Mouse (Mus musculus): ENCODE data around the gene BC049715. TPM values are rescaled to one million over a fixed set of nuclear protein-coding genes. Genes with fewer than 3 reads are reported as not detected.
"Not testable (repeated sequence)": the region's sequence is repeated elsewhere in the genome, so short reads cannot be mapped to it uniquely, and the experiment has no call there.

BC049715 gene
- polyA plus RNA-seq, 1 experiment from 2014 or later = 1.7 TPM

DNA sequence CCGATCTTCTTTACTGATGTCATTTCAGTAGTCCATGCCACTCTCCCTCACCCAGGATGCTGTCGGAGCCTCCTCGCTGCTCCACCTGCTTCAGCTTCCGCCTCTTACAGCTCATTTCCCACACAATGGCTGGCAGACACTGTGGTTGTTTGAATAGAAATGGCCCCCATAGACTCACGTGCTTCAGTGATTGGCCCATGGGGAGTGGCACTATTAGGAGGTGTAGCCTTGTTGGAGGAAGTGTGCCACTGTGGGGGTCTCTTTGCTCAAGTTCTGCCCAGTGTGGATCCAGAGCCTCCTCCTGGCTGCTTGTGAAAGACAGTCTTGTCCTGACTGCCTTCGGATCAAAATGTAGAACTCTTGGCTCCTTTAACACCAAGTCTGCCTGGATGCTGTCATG, 31.6 kb upstream of the BC049715 start:
- Histone ChIP-seq H3K27me3 (ENCODE audit: control insufficient read depth, insufficient read depth, low read depth, low read length) (no peaks in the 10 kb centered on the region), H3K36me3 (ENCODE audit: control insufficient read depth, insufficient read depth, low read length) (no peaks in the 10 kb centered on the region), H3K27ac (ENCODE audit: low read length) (no peak overlapping the region), H3K4me1 (replicated peaks; ENCODE audit: control insufficient read depth, insufficient read depth, low read length) (peaks cover 3% of the 10 kb centered on the region; the same call in 1 of the 2 replicates), H3K4me2 (ENCODE audit: low read depth, low read length) (no peak overlapping the region), H3K9ac (ENCODE audit: low read length) (no peak overlapping the region), H3K9me3 (ENCODE audit: control insufficient read depth, low read length) (no peaks in the 10 kb centered on the region), H3K4me3 (ENCODE audit: low read length) (no peak overlapping the region)
- 57% methylated on average over 6 of the region's 6 CpGs for WGBS
- no peak for ATAC-seq (ENCODE audit: low read depth)

DNA sequence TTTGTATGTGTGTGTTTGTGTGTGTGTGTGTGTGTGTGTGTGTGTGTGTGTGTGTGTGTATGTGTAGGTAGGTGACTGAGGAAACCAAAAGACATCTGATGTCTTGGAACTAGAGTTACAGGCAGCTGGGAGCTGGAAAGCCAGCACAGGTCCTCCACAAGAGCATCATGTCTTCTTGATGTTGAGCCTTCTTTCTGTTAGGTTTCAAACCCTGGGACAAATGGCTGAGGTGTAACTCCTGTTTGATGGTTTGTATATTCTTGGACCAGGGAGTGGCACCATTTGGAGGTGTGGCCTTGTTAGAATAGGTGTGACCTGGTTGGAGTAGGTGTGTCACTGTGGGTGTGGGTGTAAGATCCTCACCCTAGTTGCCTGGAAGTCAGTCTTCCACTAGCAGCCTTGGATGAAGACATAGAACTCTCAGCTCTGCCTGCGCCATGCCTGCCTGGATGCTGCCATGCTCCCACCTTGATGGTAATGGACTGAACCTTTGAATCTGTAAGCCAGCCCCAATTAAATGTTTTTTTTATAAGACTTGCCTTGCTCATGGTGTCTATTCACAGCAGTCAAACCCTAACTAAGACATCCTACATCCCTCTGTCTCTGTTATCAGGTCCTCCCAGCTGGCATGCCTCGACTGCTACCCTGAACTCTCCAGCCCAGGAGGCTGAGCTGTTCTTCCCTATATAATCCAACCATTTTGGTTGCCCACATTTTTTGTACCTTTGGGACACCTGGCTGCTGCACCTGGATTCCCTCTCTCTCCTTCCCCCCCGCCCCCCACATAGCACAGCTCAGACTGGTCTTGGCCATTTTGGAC, 29.3 kb upstream of the BC049715 start:
- 79% methylated on average over 3 of the region's 3 CpGs for WGBS
- H3K9me3 ChIP-seq (ENCODE audit: control insufficient read depth, low read length); ATAC-seq (ENCODE audit: low read depth); H3K36me3 ChIP-seq (ENCODE audit: control insufficient read depth, insufficient read depth, low read length); H3K27ac ChIP-seq (ENCODE audit: low read length); H3K27me3 ChIP-seq (ENCODE audit: control insufficient read depth, insufficient read depth, low read depth, low read length); H3K4me1 ChIP-seq (replicated peaks; ENCODE audit: control insufficient read depth, insufficient read depth, low read length); H3K4me3 ChIP-seq (ENCODE audit: low read length); H3K9ac ChIP-seq (ENCODE audit: low read length); H3K4me2 ChIP-seq (ENCODE audit: low read depth, low read length): not testable (repeated sequence)

- 80% methylated on average over 8 of the region's 8 CpGs for WGBS
- Histone ChIP-seq H3K9ac (ENCODE audit: low read length) (no peak overlapping the region), H3K4me3 (ENCODE audit: low read length) (no peak overlapping the region), H3K36me3 (ENCODE audit: control insufficient read depth, insufficient read depth, low read length) (no peaks in the 10 kb centered on the region), H3K27ac (ENCODE audit: low read length) (no peak overlapping the region), H3K27me3 (ENCODE audit: control insufficient read depth, insufficient read depth, low read depth, low read length) (no peaks in the 10 kb centered on the region), H3K4me2 (ENCODE audit: low read depth, low read length) (no peak overlapping the region), H3K9me3 (ENCODE audit: control insufficient read depth, low read length) (no peaks in the 10 kb centered on the region), H3K4me1 (replicated peaks; ENCODE audit: control insufficient read depth, insufficient read depth, low read length) (peaks cover 10% of the 10 kb centered on the region)
- ATAC-seq (ENCODE audit: low read depth) = no peak
These were observed 26.7 kb upstream of the BC049715 start for GRCm38 (mm10) chr6:136800710-136801109.

DNA sequence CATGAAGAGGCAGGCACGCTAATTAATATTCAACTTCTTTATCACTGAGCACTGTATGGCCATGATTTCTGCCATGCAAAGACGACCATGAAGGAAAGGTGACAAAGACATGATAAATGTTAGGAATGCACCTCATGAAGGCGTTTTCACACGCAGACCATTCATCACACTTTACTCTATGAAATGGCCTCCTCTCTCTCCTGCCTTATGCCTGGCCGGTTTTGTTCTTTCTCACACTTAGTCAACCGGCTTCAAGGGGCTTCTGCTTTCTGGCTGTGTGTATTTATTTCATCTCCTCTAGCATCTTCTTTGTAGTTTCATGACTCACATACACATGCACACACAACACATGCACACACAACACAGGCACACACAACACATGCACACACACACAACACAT, 26.2 kb upstream of the BC049715 start:
- H3K27me3 ChIP-seq (ENCODE audit: control insufficient read depth, insufficient read depth, low read depth, low read length) = no peaks in the 10 kb centered on the region
- peaks cover 12% of the 10 kb centered on the region for H3K4me1 ChIP-seq (replicated peaks; ENCODE audit: control insufficient read depth, insufficient read depth, low read length)
- H3K36me3 ChIP-seq (ENCODE audit: control insufficient read depth, insufficient read depth, low read length) = no peaks in the 10 kb centered on the region
- no peak overlapping the region for H3K4me3 ChIP-seq (ENCODE audit: low read length)
- ATAC-seq (ENCODE audit: low read depth) = no peak
- H3K27ac ChIP-seq (ENCODE audit: low read length) = no peak overlapping the region
- no peak overlapping the region for H3K9ac ChIP-seq (ENCODE audit: low read length)
- WGBS = 50% methylated on average over 6 of the region's 6 CpGs
- no peaks in the 10 kb centered on the region for H3K9me3 ChIP-seq (ENCODE audit: control insufficient read depth, low read length)
- no peak overlapping the region for H3K4me2 ChIP-seq (ENCODE audit: low read depth, low read length)

GRCm38 (mm10) chr6:136803093-136803738, 24.2 kb upstream of the BC049715 start:
- Histone ChIP-seq H3K27me3 (ENCODE audit: control insufficient read depth, insufficient read depth, low read depth, low read length) (no peaks in the 10 kb centered on the region), H3K4me3 (ENCODE audit: low read length) (peak overlapping the region; percentile 59), H3K4me1 (replicated peaks; ENCODE audit: control insufficient read depth, insufficient read depth, low read length) (peaks cover 15% of the 10 kb centered on the region), H3K4me2 (ENCODE audit: low read depth, low read length) (peak overlapping the region; percentile 71), H3K36me3 (ENCODE audit: control insufficient read depth, insufficient read depth, low read length) (no peaks in the 10 kb centered on the region), H3K27ac (ENCODE audit: low read length) (peak overlapping the region; percentile 100), H3K9me3 (ENCODE audit: control insufficient read depth, low read length) (no peaks in the 10 kb centered on the region), H3K9ac (ENCODE audit: low read length) (peak overlapping the region; percentile 92)
- ATAC-seq (ENCODE audit: low read depth) = peak; percentile 0; the same call in 1 of the 2 replicates
- WGBS = 7% methylated on average over 12 of the region's 12 CpGs

GRCm38 (mm10) chr6:136803739-136804633, 23.4 kb upstream of the BC049715 start, which contains the start of gene Hist4h4:
Gene Hist4h4, minus strand, starts transcription at chr6:136804415.
- Histone ChIP-seq H3K4me1 (replicated peaks; ENCODE audit: control insufficient read depth, insufficient read depth, low read length) (peaks cover 15% of the 10 kb centered on the region), H3K4me2 (ENCODE audit: low read depth, low read length) (peak within 1 kb of the TSS; percentile 71), H3K27me3 (ENCODE audit: control insufficient read depth, insufficient read depth, low read depth, low read length) (no peaks in the 10 kb centered on the region), H3K4me3 (ENCODE audit: low read length) (peak within 1 kb of the TSS; percentile 59), H3K9me3 (ENCODE audit: control insufficient read depth, low read length) (no peaks in the 10 kb centered on the region), H3K9ac (ENCODE audit: low read length) (peak within 1 kb of the TSS; percentile 92), H3K27ac (ENCODE audit: low read length) (peak within 1 kb of the TSS; percentile 100), H3K36me3 (ENCODE audit: control insufficient read depth, insufficient read depth, low read length) (no peaks in the 10 kb centered on the region)
- under 1% methylated on average over 50 of the region's 50 CpGs for WGBS
- ATAC-seq (ENCODE audit: low read depth) = peak; percentile 71

DNA sequence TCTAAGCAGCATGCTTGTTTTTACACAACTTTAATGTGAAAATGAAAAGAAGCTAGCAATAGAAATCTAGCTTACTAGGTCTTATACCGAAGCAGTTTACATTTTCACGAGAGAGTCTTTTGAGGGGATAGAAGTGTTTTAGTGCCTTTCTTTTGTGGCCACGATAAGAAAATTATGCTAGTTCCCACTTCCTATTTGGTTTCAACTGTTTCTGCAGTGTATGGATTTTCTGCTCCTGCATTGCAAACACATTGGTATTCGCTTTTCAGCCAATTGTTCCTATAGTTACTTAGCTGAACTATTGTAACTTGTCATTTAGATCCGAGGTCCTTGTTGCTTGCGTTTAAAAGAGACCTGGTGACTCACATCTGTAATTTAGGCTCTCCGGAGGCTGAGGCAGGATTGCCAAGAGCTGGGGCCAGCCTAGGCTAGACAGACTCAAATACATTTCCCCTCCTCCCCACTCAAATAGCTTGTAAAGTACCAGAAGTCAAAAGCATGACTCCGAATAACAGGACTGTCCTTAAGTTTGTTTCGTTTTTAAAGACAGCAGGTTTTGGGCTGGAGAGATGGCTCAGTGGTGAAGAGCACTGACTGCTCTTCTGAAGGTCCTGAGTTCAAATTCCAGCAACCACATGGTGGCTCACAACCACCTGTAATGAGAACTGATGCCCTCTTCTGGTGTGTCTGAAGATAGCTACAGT, 22.6 kb upstream of the BC049715 start:
- 22% methylated on average over 9 of the region's 9 CpGs for WGBS
- Histone ChIP-seq H3K9me3 (ENCODE audit: control insufficient read depth, low read length) (no peaks in the 10 kb centered on the region), H3K36me3 (ENCODE audit: control insufficient read depth, insufficient read depth, low read length) (no peaks in the 10 kb centered on the region), H3K27ac (ENCODE audit: low read length) (peak overlapping the region; percentile 100), H3K27me3 (ENCODE audit: control insufficient read depth, insufficient read depth, low read depth, low read length) (no peaks in the 10 kb centered on the region), H3K4me2 (ENCODE audit: low read depth, low read length) (peak overlapping the region; percentile 71), H3K4me3 (ENCODE audit: low read length) (peak overlapping the region; percentile 59), H3K4me1 (replicated peaks; ENCODE audit: control insufficient read depth, insufficient read depth, low read length) (peaks cover 18% of the 10 kb centered on the region), H3K9ac (ENCODE audit: low read length) (peak overlapping the region; percentile 59)
- no peak for ATAC-seq (ENCODE audit: low read depth)

GRCm38 (mm10) chr6:136805409-136805775, 22.0 kb upstream of the BC049715 start:
- Histone ChIP-seq H3K27ac (ENCODE audit: low read length) (no peak overlapping the region), H3K27me3 (ENCODE audit: control insufficient read depth, insufficient read depth, low read depth, low read length) (no peaks in the 10 kb centered on the region), H3K4me1 (replicated peaks; ENCODE audit: control insufficient read depth, insufficient read depth, low read length) (peaks cover 18% of the 10 kb centered on the region), H3K4me2 (ENCODE audit: low read depth, low read length) (no peak overlapping the region), H3K4me3 (ENCODE audit: low read length) (no peak overlapping the region), H3K36me3 (ENCODE audit: control insufficient read depth, insufficient read depth, low read length) (no peaks in the 10 kb centered on the region), H3K9ac (ENCODE audit: low read length) (no peak overlapping the region), H3K9me3 (ENCODE audit: control insufficient read depth, low read length) (no peaks in the 10 kb centered on the region)
- WGBS = 77% methylated on average over 1 of the region's 1 CpGs
- ATAC-seq (ENCODE audit: low read depth) = no peak
